Mouse (Mus musculus) yolk sac, embryonic 10.5 days (tissue): ENCODE data around the gene Exo5.
A peak's percentile ranks its signal among the peaks of the same experiment; 100 is the strongest.

Experiments
- DNase-seq: peaks from one replicate; pipeline ENCODE4 v3.0.0-alpha.2; 2017; ENCODE audit warnings: low spot score

Exo5 gene

DNA sequence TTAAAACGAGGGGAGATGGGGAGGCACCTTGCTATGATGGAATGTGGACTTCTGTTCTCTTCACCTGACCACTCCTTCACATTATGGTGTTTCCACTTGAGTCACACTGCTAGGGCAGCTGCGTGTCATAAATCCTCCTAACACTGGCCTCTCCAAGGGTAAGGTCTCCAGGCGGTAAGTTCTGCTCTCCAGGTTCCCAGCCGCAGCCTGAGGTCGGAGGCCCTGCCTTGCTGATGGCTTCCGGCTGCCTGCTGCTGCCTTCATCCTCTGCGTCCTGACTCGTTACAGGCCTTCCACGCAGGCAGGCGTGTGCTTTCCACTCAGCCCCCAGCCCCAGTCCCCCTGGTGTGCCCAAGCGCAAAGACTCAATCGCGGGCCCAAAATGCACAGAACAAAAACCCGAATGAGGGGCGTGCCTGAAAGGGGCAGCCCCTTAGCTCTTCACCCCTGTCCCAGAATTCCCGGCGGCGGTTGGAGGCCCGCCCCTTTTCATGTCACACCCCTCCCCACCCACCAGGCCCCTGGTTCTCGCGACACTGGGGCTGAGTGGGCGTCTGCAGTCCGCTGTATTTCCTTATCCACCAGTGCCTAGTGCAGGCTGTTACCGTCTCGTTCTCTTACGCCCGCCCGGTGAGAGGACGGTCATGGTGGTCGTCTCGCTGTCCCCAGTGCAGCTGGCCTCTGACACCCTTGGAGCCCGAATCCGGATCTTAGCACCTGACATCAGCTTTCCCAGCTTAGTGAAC is at the start of gene Exo5:
Gene Exo5 (minus strand): TSS at position 464 of the 746 bp plus-strand sequence.
- peak; percentile 95 for DNase-seq

DNA sequence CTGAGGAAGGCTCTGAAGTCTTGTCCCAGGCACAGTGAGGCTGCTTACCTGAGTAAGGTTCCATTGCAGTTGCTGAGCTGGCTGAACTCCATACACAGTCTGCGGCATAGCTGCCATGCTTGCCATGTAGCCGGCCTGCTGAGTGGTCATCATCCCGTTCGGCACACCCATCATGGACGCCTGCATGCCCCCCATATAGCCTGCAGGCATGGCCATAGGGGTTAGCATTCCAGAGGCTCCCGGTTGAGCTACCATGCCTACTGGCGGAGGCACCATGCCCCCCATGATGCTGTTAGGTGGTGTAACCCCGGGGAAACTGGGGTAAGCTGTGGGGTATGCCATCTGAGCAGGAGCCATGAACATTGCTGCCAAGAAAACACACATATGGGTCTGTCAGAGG is 47.0 kb upstream of the Exo5 start:
- DNase-seq: no peak

DNA sequence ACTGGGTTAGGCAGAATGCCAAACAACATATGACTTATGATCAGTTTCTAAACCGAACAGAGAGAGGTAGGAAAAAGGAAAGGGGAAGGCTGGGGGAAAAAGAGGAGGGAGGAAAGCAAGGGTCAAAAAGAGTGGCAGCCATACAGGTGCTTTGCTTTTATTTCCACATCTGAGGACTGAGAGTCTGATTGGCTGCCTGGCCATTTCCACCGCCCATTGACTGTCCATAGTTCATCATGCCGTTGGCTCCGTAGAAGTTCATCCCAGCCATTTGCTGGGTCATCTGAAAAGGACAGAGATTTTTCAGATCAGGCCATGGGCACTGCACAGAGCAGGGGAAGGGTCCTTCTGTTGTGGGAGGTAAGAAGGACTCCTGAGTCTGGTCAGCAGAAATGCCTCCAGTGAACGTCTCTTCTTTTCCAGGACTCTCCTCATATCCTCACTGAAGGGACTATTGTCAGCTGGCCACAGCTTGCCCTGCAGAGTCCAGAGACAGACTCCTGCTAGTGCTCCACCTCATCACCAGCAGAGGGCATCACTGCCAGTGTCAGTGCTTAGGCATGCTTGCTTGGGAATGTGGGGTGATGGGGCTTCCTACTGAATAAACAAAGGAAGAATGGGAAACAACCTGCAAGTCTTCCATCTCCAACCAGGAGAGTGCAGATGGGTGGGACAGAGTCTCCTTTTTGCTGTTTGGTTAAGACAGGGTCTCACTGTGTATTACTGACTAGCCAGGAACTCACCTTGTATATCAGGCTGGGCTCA is 44.7 kb upstream of the Exo5 start:
- no peak for DNase-seq

DNA sequence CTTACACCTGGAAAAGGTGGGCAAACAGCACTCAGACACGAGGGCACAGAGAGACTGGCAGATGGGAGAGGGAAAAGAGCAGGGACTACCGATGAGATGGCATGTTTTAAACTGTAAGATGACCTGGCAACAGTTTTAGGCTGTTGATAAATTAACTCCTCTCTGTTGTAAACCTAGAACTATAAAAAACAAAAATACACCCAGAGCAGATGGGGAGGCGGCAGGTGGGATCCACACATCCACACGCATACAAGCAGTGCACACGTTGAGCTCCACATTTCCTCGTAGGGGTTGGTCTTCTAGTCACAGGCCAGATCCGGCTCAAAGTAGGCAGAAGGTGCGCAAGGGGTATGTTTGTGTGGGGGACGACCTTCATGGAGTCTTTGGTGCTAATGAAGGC is 43.7 kb upstream of the Exo5 start:
- no peak for DNase-seq

DNA sequence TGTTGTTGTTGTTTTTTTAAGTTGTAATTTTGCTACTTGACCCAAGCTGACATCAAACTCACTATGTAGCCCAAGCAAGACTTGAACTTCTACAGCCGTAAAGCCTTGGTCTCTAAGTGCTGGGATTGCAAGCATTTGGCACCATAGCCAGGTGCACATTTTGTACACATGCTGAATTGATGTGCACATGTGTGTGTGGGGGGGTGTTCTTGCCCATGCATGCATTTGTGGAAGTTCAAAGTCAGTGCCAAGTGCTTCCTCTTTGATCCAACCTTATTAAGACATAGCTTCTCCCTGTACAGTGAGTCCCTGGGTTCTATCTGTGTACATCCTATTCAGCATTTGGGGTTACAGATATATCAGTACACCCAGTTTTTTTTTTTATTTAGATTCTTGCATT is 30.8 kb upstream of the Exo5 start:
- DNase-seq: no peak

DNA sequence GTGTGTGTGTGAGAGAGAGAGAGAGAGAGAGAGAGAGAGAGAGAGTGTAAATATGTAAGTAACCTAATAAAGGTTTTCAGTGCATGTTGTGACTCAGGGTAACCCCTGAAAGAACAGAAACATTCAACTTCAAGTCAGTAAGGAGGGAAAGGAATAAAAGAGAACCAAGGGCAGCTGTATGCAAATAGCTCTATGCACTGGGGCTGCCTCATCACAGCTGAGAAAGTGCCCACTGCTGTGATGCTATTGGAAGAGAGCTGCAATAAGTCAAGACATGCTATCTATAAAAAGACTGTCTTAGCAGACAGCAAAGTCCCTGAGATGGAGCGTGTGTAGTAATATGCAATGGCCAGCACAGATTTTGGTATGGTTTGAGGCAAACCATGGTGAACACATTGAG is 28.9 kb upstream of the Exo5 start:
- DNase-seq: no peak

DNA sequence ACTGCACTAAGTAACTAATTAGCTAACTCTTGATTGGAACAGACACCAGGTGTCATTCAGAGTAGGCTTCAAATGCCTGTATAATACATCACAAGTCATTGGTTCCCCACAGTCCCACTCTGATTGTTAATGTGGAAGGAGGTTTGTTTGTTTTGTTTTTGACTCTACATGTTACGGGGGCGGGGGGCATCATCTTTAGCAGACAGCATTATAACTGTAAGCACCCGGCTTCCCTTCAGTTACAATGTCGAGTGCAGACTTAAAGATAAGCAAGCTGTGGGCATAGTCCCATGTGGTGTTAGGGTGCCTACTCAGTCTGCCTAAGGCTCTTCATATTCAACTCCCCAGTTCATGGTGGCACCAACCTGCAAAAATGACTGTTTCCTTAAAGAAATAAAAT is 28.2 kb upstream of the Exo5 start:
- no peak for DNase-seq

DNA sequence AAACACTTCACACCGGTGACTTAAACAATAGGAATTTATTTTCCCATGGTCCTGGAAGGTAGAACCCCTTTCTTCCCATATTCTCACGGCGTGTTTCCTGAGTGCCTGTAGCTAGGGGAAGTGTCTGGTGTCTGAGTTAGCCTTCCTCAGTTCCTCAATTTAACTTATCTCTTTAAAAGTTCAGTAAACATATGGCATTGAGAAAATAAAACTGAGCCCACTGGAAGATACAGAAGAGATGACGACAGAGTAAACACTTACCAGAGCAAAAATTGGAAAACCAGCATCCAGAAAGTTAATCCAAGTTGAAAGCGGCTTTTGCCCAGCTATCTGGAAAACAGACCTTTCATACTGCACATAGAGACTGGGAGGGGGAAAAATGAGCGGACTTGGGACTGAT is 27.3 kb upstream of the Exo5 start:
- DNase-seq: peak; percentile 18

DNA sequence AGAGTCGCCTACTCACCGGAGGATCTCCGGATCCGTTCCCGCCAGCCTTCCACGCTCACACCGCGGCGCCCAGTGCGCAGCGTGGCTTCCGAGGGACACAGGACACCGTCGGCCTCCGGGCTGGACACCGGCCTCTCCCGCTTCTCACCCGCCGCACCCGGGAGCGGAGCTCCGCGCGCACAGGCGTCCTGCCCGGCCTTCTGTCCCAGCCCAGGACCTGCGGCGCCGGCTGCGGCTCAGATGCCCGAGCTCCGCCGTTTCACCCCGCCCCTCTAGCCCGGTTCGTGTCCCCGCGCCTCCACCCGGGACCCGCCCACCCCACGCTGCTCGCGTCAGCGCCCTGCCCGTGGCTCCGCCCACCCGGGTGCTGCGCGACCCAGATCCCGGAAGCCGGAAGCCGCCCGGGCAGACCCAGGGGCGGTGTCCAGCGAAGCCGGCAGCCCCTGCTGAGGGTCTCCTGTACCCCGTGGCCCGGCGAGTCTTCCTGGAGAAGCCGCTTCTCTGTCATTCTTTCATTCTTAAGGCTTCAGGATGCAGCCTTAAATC is 26.7 kb upstream of the Exo5 start, which contains the start of gene Zfp69:
Gene Zfp69 (minus strand): TSS at position 272 of the 546 bp plus-strand sequence.
- peak; percentile 93 for DNase-seq

DNA sequence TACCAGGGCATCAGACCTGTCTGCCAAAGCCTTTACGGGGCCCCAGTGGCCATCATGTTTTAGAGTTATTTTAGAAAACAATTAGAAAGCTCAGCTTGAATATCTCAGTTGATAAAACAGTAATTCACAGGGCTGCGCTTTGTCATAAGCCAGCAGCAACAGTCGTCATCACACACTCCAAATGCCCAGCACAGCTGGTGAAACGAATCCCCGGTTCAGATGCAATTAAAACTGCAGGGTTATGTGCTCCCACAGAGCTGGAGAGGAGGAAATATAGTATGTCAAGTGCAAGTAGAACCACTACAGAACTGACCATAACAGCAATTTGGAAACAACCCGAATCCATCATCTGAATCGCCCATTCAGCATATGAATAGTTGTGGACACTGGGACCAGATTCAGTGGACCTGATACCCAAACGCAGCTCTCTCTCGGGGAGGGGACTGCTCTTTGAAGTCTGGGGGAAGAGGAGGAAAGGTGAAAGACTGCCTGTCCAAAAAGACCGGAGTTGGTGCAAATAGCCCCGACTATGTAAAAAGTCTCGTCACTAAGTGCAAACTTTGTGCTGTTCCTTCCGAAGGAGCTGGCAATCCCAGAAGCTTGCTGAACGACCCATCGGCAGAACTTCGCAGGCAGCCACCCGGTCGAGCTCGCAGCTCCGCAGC is 26.1 kb upstream of the Exo5 start:
- no peak for DNase-seq

DNA sequence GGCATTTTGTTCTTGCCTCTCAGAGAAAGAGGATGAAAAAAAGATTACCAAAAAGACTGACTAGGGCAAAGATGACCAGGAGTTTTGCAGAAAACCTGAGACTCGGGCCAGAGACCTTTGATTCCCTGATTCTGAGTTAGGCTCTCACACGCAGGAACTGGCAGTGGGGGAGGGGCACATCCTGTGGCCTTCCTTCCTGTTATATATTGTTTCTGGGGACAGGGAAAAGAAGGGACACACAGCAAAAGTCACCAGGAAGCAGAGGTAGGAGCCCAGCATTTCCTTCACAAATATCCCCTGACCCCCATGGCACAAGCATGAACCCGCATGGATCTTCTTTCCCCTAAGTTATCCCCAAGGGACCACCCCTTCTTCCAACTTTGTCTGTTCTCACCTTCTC is 24.1 kb upstream of the Exo5 start:
- peak; percentile 48 for DNase-seq

DNA sequence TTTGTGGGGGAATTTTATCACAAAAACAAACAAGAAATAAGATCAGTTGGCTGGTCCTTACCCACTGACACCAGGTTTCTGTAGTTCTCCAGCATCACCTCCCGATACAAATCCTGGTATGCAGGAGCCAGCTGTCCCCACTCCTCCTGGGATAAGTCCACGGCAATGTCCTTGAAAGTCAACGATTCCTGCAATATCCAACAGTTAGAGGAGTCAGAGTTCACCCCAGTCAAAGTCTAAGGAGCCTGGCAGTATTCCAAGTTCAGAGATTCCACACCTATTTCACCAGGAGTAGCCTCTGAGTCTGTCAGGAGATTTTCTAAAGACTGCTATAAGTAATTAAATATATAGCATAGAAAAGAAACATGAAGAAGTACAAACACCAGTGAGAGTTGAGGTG is 10.2 kb upstream of the Exo5 start:
- DNase-seq: peak; percentile 20

DNA sequence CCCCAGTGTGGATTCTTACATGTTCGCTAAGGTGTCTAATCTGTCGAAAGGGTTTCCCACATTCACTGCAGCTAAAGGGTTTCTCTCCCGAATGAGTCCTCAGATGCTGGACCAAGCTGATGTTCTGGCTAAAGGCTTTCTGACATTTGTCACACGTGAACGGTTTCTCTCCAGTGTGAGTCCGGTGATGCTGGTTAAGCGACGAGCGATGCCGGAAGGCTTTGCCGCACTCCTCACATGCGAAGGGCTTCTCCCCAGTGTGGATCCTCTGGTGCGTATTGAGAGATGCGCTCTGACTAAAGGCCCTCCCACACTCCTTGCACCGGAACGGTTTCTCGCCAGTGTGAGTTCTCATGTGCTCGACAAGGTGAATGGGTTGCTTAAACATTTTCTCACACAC is 5.9 kb upstream of the Exo5 start:
- no peak for DNase-seq

DNA sequence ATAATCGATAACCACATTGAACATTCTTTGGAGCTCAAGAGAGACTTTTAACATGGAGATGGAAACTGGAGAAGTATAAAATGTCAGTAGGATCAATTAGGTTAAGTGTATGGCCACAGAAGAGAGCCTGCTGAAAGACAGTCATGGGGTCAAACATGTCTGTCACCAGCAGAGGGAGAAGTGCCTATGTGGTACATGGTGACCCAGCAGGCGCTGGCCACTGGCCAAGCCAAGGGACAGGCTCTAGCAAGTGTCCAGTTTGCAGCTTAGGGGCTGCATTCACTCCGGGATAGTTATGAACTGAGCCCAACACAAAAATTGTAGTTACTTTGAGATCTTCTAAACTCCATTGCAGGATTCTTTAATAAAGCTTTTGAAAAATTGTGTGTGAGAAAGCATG is 3.9 kb upstream of the Exo5 start:
- DNase-seq: no peak

DNA sequence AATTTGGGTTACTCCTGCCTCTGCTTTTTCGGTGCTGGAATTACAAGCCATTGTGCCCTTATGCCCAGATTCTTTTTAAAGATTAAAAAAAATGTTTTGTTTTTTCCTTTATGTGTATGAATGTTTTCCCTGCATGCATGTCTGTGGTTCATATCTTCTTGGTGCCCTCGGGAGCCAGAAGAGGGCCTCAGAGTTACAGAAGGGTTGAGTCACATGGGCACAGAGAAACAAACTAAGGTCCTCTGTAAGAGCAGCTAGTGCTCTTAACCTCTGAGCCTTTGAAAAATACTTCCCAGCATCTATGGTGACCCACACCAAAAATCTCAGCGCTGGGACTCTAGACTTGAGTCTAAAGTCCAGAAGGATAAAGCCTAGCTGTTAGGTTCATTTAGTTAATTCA is 569 bp upstream of the Exo5 start:
- peak; percentile 39 for DNase-seq

DNA sequence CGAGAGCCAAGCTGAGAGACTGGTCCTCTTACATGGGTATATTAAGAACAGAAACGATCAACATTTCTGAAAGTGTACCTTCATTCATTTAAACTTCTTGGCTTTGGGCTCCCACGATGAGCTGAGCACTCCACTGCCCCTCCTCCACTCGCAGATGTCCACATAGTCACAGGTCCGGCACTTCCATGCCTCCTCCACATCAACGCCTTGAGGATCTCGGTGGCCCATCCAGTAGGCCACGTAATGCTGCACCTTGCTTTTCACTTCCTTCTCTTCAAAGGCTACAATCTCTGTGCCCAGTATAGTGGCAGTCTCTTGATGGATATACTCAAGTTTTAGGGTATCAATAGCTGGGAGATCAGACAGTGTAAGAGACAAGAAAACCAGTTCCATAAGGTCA is 3.4 kb downstream of the Exo5 start:
- no peak for DNase-seq

DNA sequence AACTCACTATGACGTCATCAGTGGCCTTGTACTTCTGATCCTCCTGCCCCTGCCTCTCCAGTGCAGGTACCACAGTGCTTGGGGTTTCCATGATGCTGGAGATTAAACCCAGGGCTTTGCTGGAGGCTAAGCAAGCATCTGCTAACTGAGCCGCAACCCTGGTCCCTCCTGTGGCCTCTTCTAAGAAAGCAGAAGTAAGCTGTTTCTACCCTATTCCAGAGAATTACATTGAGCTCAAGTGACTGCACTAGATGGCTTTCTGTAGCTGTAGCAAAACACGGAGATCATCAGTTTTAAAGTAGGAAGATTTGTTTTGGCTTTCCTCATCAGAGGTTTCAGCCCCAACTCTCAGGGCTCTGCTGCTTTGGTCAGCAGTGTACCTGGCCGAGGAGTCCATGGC is 10.3 kb downstream of the Exo5 start:
- no peak for DNase-seq

DNA sequence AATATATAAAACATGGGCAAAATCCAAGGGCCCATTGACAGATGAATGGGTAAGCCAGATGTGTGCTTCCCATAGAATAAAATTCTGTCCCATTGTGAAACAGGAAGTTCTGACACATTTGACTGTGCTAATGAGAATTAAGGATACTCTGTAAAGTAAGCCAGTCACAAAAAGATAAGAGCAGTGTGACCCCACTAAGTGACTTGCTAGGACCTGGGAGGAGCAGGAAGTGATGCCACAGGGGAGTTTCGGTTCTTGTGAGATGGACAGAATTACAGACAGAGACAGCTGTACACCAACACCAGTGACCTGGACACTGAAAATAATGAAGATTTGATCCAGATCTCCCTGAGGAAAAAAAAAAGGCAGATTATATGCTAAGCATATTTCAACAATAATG is 11.0 kb downstream of the Exo5 start:
- no peak for DNase-seq

DNA sequence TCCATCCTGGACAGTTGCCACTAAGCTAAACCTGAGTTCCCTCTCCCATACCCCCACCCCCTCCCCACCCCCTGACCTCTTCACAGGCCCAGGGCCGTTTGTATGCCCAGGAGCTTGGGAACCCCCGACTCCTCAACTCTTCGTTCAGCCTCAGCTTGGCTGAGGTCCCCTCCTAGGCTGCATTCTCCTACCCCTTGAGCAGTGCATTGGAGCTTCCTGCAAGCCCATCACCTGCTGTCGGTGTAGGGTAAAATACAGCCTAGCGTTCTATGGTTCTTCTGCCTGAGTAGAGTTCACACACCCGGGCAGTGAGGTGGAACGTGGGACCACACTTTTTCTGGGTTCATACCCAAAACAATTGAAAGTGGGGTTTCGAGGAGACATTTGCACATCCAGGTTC is 11.4 kb downstream of the Exo5 start:
- DNase-seq: no peak

DNA sequence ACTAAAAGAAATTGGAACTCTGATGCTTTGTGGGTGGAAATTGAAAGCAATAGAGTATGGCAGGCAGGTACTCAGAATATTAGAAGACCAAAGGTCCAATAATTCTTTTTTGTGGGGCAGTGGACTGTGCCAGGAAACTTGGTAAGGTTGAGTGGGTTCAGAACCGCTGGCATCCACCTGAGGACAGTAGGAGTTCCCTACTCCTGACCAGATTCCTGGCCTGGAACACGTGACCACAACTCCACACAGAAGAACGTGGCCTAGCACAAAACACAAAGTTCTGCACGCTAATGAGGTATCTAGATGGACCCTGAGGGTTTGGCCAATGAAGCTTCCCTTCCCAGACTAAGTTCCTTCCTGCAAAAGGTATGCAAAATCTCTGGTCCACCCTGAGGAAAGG is 12.0 kb downstream of the Exo5 start:
- DNase-seq: no peak

DNA sequence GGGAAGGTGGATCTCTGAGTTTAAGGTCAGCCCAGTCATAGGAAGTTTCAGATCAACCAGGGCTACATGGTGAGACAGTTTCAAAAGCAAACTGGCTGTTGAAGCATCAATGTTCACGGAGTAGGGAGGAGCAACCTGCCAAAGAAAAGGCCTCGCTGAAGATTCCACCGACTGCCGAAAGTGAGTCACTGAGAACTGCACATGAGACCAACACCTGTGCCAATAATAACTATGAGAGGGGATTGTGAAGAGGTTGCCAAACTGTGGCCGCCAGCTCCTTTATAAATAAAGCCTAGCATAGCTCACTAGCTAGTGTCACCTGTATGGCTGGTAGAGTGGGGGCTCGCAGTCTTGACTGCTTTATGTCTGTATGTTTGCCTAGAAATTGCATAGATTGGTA is 13.7 kb downstream of the Exo5 start:
- no peak for DNase-seq

DNA sequence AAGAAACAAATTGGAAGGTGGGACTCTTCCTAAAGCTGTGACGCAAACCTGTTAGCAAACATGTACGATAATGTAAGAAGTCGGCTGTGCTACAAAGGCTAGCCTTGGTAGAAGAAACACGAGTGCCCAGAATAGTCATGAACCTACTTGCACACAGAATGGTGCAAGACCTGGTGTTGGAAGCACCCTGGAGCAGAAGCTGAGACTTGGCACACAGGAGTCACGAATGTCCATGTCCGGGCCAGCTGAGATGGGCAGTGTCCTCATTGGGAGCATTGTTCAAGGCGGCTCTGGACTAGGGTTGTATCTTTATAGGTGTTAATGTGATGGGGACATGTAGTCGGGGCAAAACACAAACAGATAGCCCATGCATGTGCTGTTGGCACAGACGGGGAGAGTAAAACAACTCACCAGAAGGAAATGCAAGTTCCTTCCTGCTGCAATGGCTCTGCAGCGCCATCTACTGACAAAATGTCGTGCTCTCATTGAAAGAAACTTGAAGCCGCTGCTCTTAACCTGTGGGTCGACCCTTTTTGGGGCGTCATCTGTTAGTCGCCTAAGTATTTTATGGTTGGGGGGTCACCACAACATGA is 15.2 kb downstream of the Exo5 start:
- DNase-seq: peak; percentile 48
